Mouse (Mus musculus) mouse trophoblast stem cell (cell line): ENCODE results near the gene Chmp4b.

Experiments
- in situ Hi-C, 2 experiments: fragments of 300-500 bp; cut with MseI, MboI; formaldehyde crosslinking; loops; 2 replicates in 1 of 2; 3 replicates in 1 of 2; pipeline ENCODE4 v1.15.1; 2025

Gene Chmp4b

DNA sequence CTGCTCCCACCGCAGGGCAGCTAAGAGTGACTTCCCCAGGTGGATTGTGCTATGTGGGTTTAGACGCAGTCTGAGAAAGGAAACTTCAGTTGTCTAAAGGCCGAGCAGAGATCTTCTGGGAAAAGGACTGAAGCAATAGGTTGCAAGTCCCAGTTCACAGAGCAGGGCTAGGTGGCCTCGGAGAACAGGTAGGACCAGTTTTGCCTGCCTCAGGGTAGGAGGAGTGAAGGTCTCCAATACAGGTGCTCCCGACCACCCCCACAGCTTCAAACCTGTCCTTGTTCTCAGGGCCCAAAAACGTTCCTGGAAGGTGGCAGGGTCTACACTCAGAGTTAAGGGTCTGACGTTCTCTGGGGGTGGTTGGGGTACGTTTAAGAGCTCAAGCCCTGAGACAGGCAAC lies at the start of gene Chmp4b:
Gene Chmp4b (plus strand): TSS at position 343 of the 400 bp plus-strand sequence.
- in situ Hi-C loops: no loop called here

DNA sequence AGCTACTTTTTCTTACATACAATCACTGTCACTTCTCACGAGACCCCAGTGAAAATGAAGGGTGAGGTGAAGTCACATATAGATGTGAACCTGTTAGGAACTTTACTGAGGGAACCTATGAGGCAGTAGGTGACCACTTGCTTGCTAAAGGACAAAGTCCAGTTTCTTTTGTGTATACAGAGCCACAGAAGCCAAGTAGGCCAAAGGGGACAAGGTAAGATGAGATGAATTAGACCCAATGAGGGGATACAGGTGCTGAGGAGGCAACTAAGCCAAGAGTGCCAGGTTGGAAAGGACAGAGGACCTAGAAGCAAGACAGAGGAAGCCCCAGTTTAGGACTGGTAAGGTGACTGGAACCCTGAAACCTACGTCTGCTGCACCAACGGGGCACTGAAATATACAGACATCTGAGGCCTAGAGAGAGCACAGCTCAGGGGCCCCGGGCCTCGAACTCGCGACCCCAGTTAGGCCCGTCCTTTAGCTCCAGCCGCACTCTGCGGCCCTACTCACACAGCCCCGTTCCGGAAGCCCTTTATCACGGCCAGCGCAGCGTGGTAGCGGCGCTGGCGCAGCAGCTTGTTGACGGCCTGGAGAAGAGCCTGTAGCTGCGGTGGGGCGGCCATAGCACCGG lies 48.4 kb upstream of the Chmp4b start:
- in situ Hi-C loops: no loop called here

DNA sequence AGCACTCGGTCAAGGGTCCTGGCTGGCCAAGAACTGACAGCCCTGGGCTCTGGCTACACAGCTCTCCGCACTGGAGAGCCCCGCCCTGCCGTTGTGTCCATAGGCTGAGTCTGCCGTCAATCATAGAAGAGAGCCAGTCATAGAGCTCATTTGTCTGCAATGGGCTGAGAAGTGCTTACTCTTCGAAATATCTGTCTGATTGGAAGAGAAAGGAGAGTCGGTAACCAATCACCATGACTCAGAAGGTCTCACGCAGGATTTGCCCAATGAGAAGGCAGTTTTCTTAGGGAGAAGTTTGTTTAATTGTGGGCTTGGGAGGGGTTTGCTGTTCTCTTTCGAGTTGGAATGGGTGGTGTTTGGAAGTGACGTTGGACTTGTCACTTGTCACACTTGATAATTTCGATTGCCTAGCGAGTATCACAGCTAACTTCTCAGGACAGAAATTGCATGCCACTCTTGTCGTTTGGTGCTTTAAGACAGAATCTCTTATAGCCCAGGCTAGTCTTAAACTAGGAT lies 47.8 kb upstream of the Chmp4b start, which contains the start of gene Pxmp4:
Gene Pxmp4 (minus strand): TSS at position 71 of the 516 bp plus-strand sequence.
- in situ Hi-C loops: no loop called here

DNA sequence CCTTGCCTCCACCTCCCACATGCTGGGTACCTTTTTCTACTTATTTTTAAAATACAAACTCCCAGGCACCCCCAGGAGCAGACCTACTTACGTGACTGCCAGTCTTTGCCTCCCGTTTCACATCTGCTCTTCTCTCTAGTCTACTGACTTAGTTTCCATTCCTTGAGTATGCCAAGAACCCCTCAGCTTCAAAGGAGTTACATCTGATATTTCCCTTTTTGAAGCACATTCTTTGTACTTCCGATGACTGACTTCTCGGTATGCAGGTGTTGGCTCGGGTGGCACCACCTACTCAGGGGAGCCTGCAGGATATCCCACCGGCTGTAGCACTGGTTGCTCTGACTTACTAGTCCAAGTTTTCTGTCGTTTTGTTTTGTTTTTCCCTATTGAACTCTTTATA lies 47.3 kb upstream of the Chmp4b start:
- in situ Hi-C loops: no loop called here

DNA sequence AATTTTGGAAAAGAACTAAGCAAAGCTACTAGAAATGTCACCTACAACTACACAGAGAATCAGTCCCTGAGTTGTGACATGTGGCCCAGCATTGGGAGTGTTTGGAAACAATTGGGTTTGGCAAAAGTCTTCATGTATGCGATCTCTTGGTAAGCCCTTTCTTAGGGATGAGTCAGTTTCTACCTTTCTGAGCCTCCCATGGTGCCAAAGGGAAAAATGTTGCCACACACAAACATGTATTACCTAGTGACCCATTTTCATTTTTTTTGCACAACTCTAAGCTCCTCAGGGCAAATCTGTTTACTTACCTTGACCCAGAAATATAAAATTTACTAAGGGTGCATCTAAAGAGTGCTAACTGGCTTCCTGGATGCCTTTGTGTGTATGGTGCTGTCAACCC lies 44.5 kb upstream of the Chmp4b start:
- in situ Hi-C loops: no loop called here

DNA sequence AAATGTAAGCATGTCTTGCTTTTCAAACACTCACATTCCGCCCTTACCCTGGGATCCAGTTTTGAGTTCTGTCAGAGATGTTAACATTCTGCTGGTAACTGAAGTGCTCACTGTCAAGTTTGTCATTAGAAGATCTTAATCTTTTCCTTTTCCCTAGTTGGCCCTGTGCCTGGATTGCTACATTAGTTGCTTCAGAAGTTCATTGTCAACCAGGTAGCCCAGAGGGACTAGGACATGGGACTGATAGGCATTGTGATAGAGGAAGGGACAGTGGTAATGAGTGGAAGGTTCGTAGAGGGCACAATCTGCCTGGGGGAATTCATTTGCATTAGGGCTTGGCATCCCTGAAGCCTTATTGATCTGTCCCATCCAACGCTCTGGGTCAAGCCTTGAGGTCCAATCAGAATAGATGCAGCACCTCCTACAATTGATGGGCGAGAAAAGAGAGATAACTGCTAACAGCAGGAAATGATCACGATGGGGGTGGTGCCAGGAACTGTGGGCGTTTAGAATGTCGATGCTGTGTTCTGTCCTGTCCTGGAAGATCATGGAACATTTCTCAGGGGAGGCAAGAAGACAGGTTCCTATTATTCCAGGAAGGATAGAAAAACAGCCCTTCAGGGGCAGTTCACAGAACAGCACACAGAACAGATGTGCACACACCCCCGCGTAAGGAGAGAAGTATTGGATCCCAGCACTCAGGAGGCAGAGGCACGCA lies 42.3 kb upstream of the Chmp4b start:
- in situ Hi-C loops: no loop called here

DNA sequence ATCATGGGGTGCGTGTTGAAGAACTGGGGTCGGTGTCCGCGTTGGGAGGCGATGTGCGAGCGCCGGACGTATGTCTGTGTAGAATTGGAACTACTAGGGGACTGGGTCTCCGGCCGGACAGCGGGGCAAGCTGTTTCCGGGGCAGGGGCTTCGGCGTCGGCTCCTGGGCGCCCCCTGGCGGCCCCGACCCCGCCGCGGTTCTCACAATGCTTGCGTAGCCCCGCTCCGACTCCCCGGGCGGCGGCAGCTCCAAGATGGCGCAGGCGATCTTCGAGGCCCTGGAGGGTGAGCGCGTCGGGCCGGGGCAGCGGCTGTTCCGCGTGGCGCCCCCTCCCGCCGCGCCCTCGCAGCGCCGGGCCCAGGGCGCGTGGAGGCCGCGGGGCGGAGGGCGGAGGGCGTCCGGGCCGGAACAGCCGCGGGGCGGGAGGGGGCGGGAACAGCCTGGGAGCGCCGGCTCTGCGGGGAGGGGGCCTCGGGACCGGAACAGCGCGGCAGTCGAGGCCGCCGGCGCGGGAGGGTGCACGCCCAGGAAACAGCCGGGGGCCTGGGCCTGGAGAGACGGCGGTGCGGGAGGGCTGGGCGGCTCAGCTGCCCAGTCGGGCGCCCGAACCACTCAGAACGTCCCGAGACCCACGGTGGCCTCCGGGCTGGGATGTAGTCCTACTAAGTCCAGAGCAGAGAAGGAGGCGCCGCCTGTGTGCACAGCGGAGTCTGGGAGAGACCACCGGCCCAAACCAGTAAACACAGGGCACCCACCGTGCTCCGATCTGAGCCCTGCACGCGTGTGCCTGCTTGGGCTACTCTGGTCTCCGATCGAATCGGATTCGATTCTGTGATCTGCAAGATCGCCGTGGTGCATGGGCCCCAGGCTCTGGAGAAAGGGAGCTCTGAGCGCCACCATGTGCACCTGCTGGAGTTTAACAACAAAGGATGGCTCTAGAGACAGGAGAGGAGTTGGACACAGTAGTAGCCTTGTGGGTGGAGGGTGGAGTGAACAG lies 38.1 kb upstream of the Chmp4b start, which contains the start of the genes Zfp341 and 4930519P11Rik:
Gene Zfp341 (plus strand): TSS at position 180 of the 998 bp plus-strand sequence.
Gene 4930519P11Rik (minus strand): TSS at position 320 of the 998 bp plus-strand sequence.
- in situ Hi-C loops: no loop called here

DNA sequence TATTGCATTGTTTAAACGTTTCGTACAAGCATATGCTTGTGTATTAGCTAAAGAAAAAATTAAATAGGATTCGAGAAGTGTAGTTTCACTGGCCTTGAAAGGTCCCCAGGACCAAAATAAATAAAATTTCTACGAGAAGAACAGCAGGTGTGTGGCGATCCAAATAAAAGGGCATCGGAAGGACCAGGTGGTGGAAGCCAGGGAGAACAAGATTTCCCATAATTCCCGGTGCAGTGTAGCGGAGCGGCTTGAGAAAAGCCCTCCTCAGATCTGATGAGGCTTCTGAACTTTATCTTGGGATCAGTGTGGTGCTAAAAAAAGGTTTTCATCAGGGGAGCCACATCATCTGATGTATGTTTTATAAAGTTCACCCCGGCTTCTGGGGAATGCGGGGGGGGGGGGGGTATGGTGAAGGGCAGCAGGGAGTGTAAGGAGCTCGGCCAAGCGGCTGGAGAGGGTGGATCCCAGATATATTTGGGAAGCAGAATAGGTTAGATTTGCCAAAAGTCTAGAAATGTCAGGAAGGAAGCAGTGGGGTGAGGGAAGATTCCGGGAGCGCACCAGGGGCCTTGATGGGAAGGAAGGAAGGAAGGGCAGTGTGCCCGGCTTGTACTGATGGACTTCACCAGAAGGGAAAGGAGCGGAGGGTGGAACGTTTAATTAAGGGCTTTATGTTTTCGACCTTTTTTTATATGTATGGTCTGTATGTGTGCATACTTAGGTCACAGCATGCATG lies 36.5 kb upstream of the Chmp4b start:
- in situ Hi-C loops: no loop called here

DNA sequence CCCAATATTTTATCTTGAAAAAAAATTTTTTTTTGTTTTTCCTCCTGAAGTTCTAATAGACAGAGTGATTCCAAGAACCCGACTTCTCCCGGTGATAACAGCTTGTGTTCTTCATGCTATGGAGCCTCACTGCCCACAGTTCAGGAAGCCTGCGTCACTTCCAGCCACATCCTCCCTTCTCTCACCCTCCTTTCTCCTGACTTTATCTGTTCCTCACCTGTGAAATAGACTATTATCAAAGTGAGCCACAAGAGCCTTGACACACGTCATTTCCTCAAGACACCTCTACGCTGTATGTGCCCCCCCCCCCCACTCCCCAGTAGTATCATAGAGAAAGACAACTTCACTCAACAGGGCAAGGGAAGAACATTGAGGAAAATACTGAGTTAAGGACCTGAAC lies 35.8 kb upstream of the Chmp4b start:
- in situ Hi-C loops: no loop called here

DNA sequence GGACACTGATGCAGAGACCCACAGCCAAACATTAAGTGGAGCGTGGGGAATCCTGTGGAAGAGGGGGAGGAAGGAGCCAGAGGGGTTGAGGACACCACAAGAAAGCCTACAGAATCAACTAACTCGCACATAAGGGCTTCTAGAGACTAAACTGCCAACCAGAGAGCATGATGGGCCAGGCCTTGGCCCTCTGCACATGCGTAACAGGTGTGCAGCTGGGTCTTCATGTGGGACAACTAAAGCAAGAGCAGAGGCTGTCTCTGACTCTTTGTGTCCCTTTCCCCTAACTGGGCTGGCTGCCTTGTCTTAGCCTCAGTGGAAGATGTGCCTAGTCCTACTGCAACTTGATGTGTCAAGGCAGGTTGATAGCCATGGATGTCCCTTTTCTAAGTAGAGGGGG lies 34.4 kb upstream of the Chmp4b start:
- in situ Hi-C loops: no loop called here

DNA sequence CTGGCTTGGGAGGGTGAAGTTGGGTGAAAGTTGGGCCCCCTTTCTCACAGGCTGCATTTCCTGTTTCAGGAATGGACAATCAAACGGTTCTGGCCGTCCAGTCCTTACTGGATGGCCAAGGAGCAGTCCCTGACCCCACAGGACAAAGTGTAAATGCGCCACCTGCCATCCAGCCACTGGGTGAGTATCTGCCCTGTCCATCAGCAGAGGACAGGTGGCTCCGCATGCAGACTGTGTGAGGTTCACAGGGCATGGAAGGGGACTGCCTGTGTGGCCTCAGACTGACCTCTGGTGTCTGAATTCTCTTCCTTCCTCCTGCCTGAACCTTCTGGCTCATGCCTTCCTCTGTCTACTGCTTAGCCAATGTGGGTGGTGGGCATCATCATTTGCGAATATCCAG lies 29.8 kb upstream of the Chmp4b start:
- in situ Hi-C loops: no loop called here

DNA sequence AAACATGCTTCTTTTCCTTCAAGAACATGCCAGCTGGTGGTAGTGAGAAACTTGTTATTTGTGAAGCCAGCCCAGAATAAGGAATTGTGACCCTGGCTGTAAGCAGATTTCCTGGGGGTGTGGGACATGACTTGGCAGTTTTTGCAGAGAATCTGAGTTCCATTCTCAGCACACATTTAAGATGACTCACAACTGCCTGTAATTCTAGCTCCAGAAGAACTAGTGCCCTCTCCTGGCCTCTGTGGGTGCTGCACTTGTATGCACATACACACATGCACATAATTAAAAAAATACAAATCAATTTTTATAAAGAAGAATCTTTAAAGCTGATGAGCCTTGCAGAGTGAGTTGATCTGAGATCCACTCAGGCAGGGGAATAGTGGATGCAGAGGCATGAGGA lies 27.4 kb upstream of the Chmp4b start:
- in situ Hi-C loops: no loop called here

DNA sequence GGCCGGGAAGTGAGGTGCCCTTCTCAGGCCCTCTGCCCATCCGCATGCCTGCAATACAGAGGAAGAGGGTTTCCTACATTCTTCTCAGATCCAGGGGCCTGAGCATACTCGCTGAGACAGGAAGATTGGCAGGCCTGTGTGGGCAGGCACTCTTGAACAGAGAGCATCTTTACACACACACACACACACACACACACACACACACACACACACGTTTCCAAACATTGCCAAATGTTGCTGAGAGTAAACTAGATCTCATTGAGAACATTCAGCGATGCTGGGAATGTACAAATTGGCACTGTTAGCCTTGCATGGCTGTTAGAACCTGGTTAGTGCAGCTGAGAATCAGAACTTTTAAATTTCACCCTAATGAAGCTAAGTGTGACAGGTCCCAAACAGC lies 21.0 kb upstream of the Chmp4b start:
- in situ Hi-C loops: no loop called here

DNA sequence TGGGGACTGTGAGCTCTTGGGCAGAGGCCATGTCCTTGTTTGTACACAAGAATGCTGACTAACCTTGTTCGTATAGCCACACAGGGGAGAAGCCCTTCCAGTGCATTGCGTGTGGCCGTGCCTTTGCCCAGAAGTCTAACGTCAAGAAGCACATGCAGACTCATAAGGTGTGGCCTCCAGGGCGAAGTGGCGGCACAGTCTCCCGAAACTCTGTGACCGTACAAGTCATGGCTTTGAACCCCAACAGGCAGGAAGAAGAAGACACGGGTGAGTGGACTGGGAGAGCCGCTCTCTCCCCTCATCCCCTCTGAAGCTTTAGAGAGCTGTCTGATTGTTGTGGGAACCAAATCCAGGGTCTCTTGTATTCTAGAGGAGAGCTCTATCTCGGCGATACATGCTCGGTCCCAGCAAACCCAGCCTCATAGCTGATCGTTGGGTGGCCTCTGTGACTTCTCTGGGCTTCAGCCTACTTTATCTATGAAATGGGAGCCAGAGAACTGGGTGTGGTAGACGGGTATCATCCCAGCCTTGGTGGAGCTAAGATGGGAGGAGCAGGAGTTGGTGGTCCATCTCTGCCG lies 19.2 kb upstream of the Chmp4b start:
- in situ Hi-C loops: no loop called here

DNA sequence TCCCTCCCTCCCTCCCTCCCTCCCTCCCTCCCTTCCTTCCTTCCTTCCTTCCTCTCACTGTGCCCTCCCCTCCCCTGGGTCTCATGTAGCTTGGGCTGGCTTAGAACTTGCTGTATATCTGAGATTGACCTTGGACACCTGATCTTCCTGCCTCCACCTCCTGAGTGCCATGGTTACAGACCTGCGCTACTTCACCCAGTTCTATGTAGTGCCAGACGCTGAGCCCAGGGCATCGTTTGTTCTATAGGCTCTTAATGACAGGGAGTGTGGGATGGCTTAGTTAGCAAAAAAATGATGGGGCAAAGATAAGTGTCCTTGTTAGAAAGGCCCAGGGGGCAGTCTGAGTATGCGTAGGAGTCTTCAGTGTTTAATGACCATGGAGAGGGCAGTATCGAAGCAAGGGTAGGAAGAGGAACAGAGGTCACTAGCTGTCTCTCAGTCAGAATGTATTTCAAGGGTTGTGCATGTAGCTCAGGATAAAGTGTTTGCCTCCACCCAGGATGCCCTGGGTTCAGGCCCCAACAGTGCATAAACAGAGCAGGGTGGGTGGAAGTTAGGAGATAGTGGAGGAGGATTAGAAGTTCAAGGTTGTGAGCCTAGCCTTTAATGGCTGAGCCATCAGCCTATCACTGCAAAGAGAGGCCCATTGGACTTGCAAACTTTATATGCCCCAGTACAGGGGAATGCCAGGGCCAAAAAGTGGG lies 18.3 kb upstream of the Chmp4b start:
- in situ Hi-C loops: no loop called here

DNA sequence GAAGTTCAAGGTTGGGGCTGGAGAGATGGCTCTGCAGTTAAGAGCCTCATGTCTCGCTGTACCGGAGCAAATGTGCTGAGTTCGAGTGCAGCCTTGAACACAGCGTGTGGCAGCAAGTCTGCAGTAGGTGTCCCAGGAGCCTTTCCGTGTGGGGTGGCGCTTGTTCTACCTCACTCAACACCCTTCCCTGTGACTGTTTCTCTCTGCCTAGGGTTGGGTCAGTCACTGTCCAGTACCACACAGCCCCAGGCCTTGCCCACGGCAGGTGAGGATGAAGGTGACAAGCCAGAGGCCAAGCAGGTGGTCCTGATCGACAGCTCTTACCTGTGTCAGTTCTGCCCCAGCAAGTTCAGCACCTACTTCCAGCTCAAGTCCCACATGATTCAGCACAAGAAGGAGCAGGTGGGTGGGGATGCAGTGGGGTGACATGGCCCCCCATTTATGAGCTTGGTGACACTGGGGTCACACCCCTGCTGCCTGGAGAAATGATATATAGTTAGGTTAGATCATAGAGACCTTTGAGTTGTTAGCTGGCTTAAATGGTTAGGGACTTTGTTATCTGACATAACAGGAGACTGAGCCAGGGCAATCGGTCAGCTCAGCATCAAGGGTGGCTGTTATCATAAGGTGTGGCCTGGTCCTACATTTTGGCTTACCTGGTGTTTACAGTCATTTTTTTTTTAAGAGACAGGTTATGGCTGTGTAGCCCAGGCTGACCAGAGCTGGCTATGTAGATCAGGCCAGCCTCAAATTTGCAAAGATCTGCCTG lies 17.4 kb upstream of the Chmp4b start:
- in situ Hi-C loops: no loop called here

DNA sequence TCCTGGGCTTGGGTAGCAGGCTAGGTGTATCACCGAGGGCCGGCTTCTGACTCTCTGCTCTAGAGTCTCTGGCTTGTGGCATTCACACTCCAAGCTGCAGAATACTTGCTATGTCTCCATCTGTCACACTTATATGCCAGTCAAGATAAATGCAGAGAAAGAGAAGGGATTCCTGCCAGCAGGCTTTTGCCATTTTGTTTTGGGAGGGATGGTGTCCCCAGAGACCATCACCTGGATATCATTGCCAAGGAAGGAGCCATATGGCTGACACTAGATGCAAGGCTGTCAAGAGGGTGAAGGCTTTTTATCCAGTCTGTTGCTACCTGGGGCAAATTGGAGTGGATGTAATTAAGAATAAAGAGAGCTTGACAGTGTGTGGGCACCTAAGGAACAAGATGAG lies 15.7 kb upstream of the Chmp4b start:
- in situ Hi-C loops: no loop called here

DNA sequence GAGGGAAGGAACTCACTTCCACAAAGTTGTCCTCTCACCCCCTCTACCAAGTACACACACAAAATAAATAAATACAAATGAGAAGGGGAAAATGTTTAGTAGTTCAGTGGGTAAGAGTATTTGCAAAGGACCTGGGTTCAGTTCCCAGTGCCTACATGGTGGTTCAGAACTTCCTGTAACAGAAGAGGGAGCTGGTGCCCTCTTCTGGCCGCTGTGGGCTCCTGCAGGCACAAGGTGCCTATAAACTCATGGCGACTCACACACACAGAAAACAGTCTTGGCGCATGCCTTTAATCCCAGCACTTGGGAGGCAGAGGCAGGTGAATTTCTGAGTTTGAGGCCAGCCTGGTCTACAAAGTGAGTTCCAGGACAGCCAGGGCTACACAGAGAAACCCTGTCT lies 13.0 kb upstream of the Chmp4b start:
- in situ Hi-C loops: no loop called here

DNA sequence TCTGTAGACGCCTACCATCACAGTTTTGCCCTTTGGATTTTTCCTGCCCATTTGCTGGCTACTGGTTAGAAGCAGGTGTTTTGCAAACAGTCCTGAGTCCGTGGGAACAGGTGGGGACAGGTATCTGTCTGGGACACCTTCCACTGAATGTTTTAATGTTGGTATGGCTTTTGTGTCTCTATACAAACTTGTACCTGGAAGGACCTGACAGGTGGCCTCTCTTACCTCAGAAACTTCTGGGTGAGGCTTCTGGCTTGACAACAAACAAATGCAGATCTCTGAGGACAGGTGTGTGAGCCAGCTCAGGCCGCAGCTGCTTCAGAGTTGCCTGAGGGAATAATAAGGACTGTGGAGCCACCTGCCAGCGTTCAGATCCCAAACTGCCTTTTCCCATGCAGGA lies 12.4 kb upstream of the Chmp4b start:
- in situ Hi-C loops: no loop called here
